Mouse (Mus musculus) kidney, postnatal 0 days (tissue): ENCODE measurements around the gene Gm11032. TPM values are rescaled to one million over a fixed set of nuclear protein-coding genes. Genes with fewer than 3 reads are reported as not detected.

Experiments used
- ATAC-seq: fragments of 200-750 bp; cut with Nextera tagmentation; replicated peaks from 2 replicates; pipeline ENCODE4 v1.8.0; 2017; ENCODE audit warnings: low read depth, moderate number of reproducible peaks, moderate TSS enrichment, moderate library complexity; ENCODE audit not compliant: low FRiP score
- DNase-seq: peaks from one replicate; pipeline ENCODE4 v3.0.0-alpha.2; 2016; ENCODE audit warnings: low spot score
- H3K27ac ChIP-seq: fragments of 300-500 bp; sonication (generic); 2 replicates; pipeline ENCODE4 v1.5.1; 2014; ENCODE audit warnings: mild to moderate bottlenecking
- H3K27me3 ChIP-seq: fragments of 300-500 bp; sonication (generic); 2 replicates; pipeline ENCODE4 v1.6.1; 2014; ENCODE audit warnings: low read length, mixed read lengths; ENCODE audit not compliant: insufficient read depth
- H3K36me3 ChIP-seq: fragments of 300-500 bp; sonication (generic); 2 replicates; pipeline ENCODE4 v1.6.1; 2014; ENCODE audit warnings: low read length, mixed read lengths; ENCODE audit not compliant: insufficient read depth
- H3K4me1 ChIP-seq: fragments of 300-500 bp; sonication (generic); replicated peaks from 2 replicates; pipeline ENCODE4 v1.6.1; 2014; ENCODE audit warnings: antibody characterized with exemption, low read length, mixed read lengths; ENCODE audit not compliant: insufficient read depth
- H3K4me2 ChIP-seq: fragments of 300-500 bp; sonication (generic); 2 replicates; pipeline ENCODE4 v1.6.1; 2014; ENCODE audit warnings: mild to moderate bottlenecking, low read length, moderate library complexity, mixed read lengths
- H3K4me3 ChIP-seq: fragments of 300-500 bp; sonication (generic); replicated peaks from 2 replicates; pipeline ENCODE4 v1.5.1; 2014; ENCODE audit warnings: low read depth, low read length
- H3K9ac ChIP-seq: fragments of 300-500 bp; sonication (generic); 2 replicates; pipeline ENCODE4 v1.6.1; 2014; ENCODE audit warnings: low read depth, low read length
- H3K9me3 ChIP-seq: fragments of 300-500 bp; sonication (generic); replicated peaks from 2 replicates; pipeline ENCODE4 v1.6.1; 2016; ENCODE audit warnings: low read length, inconsistent platforms, mixed read lengths
- CTCF ChIP-seq: IDR thresholded peaks from 2 replicates; pipeline ENCODE4 v1.5.1; 2016; ENCODE audit warnings: antibody characterized with exemption, low read depth, mild to moderate bottlenecking, moderate library complexity
- WGBS: fragments of 180-500 bp; shearing (Covaris S2); extraction: QIAGEN DNeasy Blood & Tissue Kit; methylation state at CpG from one replicate; pipeline ENCODE4 v1.1.7; 2014; 5-methylcytosine and 5-hydroxymethylcytosine counted together
- polyA plus RNA-seq: library from polyadenylated mRNA; unstranded; fragments of >200 nt; fragmentation: Nextera tagmentation; extraction: Ambion mirVana; gene quantifications from 2 replicates; pipeline ENCODE4 v1.2.1, GENCODE M21; 2015

The Gm11032 gene
- polyA plus RNA-seq, 1 experiment from 2014 or later: not detected

GRCm38 (mm10) chr11:4621866-4622265, 2.0 kb downstream of the Gm11032 start:
- no peak overlapping the region for H3K4me3 ChIP-seq
- no peaks in the 10 kb centered on the region for H3K36me3 ChIP-seq
- H3K4me1 ChIP-seq: no peaks in the 10 kb centered on the region
- no peak overlapping the region for H3K4me2 ChIP-seq
- H3K27me3 ChIP-seq: no peaks in the 10 kb centered on the region
- no peaks in the 10 kb centered on the region for H3K9me3 ChIP-seq
- DNase-seq: no peak
- H3K9ac ChIP-seq: no peak overlapping the region
- no peak overlapping the region for H3K27ac ChIP-seq
- TF ChIP-seq CTCF: no peak
- no peak for ATAC-seq
- 60% methylated on average over 4 of the region's 4 CpGs for WGBS

GRCm38 (mm10) chr11:4622442-4622986, 2.6 kb downstream of the Gm11032 start:
- no peak overlapping the region for H3K9ac ChIP-seq
- H3K9me3 ChIP-seq: no peaks in the 10 kb centered on the region
- H3K4me3 ChIP-seq: no peak overlapping the region
- no peaks in the 10 kb centered on the region for H3K4me1 ChIP-seq
- H3K4me2 ChIP-seq: no peak overlapping the region
- ATAC-seq: no peak
- H3K27me3 ChIP-seq: no peaks in the 10 kb centered on the region
- 72% methylated on average over 7 of the region's 7 CpGs for WGBS
- no peak overlapping the region for H3K27ac ChIP-seq
- no peaks in the 10 kb centered on the region for H3K36me3 ChIP-seq
- no peak for DNase-seq
- no peak for TF ChIP-seq CTCF

- Histone ChIP-seq H3K4me3 (no peak overlapping the region), H3K27me3 (no peaks in the 10 kb centered on the region), H3K9me3 (no peaks in the 10 kb centered on the region), H3K27ac (no peak overlapping the region), H3K4me1 (no peaks in the 10 kb centered on the region), H3K4me2 (no peak overlapping the region), H3K36me3 (no peaks in the 10 kb centered on the region), H3K9ac (no peak overlapping the region)
- WGBS: 66% methylated on average over 5 of the region's 5 CpGs
- TF ChIP-seq CTCF: no peak
- ATAC-seq (no peak), DNase-seq (no peak)
Measured at GRCm38 (mm10) chr11:4622997-4623396, 3.1 kb downstream of the Gm11032 start.

GRCm38 (mm10) chr11:4625931-4626330, 6.1 kb downstream of the Gm11032 start:
- no peaks in the 10 kb centered on the region for H3K27me3 ChIP-seq
- no peak for TF ChIP-seq CTCF
- 74% methylated on average over 7 of the region's 7 CpGs for WGBS

GRCm38 (mm10) chr11:4627636-4628035, 7.8 kb downstream of the Gm11032 start:
- no peak for DNase-seq
- WGBS: 63% methylated on average over 7 of the region's 7 CpGs
- Histone ChIP-seq H3K9ac (no peak overlapping the region), H3K4me3 (no peak overlapping the region), H3K4me2 (no peak overlapping the region), H3K27me3 (no peaks in the 10 kb centered on the region), H3K9me3 (no peaks in the 10 kb centered on the region), H3K4me1 (no peaks in the 10 kb centered on the region), H3K27ac (no peak overlapping the region), H3K36me3 (no peaks in the 10 kb centered on the region)
- TF ChIP-seq CTCF: no peak
- no peak for ATAC-seq

More at GRCm38 (mm10) chr11:4625931-4626330, 6.1 kb downstream of the Gm11032 start:
- no peak overlapping the region for H3K27ac ChIP-seq
- H3K36me3 ChIP-seq: no peaks in the 10 kb centered on the region
- ATAC-seq: no peak
- DNase-seq: no peak
- no peaks in the 10 kb centered on the region for H3K4me1 ChIP-seq
- no peaks in the 10 kb centered on the region for H3K9me3 ChIP-seq
- no peak overlapping the region for H3K9ac ChIP-seq
- H3K4me3 ChIP-seq: no peak overlapping the region
- no peak overlapping the region for H3K4me2 ChIP-seq

- H3K36me3 ChIP-seq: no peaks in the 10 kb centered on the region
- H3K4me3 ChIP-seq: no peak overlapping the region
- no peak overlapping the region for H3K4me2 ChIP-seq
- peak; percentile 28 for DNase-seq
- ATAC-seq: no peak
- TF ChIP-seq CTCF: no peak
- 24% methylated on average over 8 of the region's 8 CpGs for WGBS
- H3K27me3 ChIP-seq: no peaks in the 10 kb centered on the region
- H3K9ac ChIP-seq: no peak overlapping the region
- no peaks in the 10 kb centered on the region for H3K9me3 ChIP-seq
- H3K27ac ChIP-seq: peak overlapping the region; percentile 25
- H3K4me1 ChIP-seq: no peaks in the 10 kb centered on the region
Measured at GRCm38 (mm10) chr11:4629861-4630280, 10.0 kb downstream of the Gm11032 start.

GRCm38 (mm10) chr11:4633420-4633819, 13.6 kb downstream of the Gm11032 start:
- ATAC-seq: no peak

More at GRCm38 (mm10) chr11:4633420-4633819, 13.6 kb downstream of the Gm11032 start:
- Histone ChIP-seq H3K4me3 (no peak overlapping the region), H3K36me3 (no peaks in the 10 kb centered on the region), H3K9ac (no peak overlapping the region), H3K27ac (no peak overlapping the region), H3K4me2 (no peak overlapping the region), H3K27me3 (no peaks in the 10 kb centered on the region), H3K4me1 (0 out of 2 replicates have a peak, but pooled peaks cover 3% of the 10 kb centered on the region), H3K9me3 (no peaks in the 10 kb centered on the region)
- WGBS: 21% methylated on average over 2 of the region's 2 CpGs
- DNase-seq: no peak
- TF ChIP-seq CTCF: no peak
